Mouse (Mus musculus): ENCODE results near the gene Ugt3a2.

The Ugt3a2 gene

GRCm38 (mm10) chr15:9335341-9335740 is at the start of gene Ugt3a2:
Ugt3a2 (plus strand) TSS chr15:9335550.
- DNase-seq = no peak

- no peak for DNase-seq
These were observed 45.7 kb upstream of the Ugt3a2 start for GRCm38 (mm10) chr15:9289660-9290059.

GRCm38 (mm10) chr15:9305978-9306692 is 29.2 kb upstream of the Ugt3a2 start:
- DNase-seq = no peak

- no peak for DNase-seq
These were observed 754 bp upstream of the Ugt3a2 start for GRCm38 (mm10) chr15:9334596-9334995.

GRCm38 (mm10) chr15:9336616-9337015 is 1.3 kb downstream of the Ugt3a2 start:
- no peak for DNase-seq

- DNase-seq = no peak
These were observed 1.7 kb downstream of the Ugt3a2 start for GRCm38 (mm10) chr15:9337021-9337420.

- no peak for DNase-seq
These were observed 13.4 kb downstream of the Ugt3a2 start for GRCm38 (mm10) chr15:9348739-9349138.

GRCm38 (mm10) chr15:9362801-9363200 is 27.5 kb downstream of the Ugt3a2 start:
- DNase-seq = no peak

- DNase-seq = no peak
These were observed 33.4 kb downstream of the Ugt3a2 start for GRCm38 (mm10) chr15:9368774-9369173.

- DNase-seq = no peak
These were observed 40.9 kb downstream of the Ugt3a2 start for GRCm38 (mm10) chr15:9376281-9376680.

GRCm38 (mm10) chr15:9409475-9409874 is 74.1 kb downstream of the Ugt3a2 start:
- DNase-seq = no peak
